Mouse (Mus musculus): ENCODE measurements at regions not wholly inside any gene's neighbourhood (a gene's known extent, or its start where the extent isn't known, plus 50 kb on each side); places are given as distances from the start of the nearest gene placed in this dataset.

GRCm38 (mm10) chr3:151977651-151978050 is 140.2 kb upstream of the Ptgfr start:
- TF ChIP-seq CTCF (IDR thresholded peaks at IDR 0.05; ENCODE audit: low read depth) (no peak), EP300 (optimal IDR thresholded peaks at IDR 0.05) (no peak)

Measured in stomach, postnatal 0 days (tissue).